Mouse (Mus musculus) MEL (cell line): ENCODE data around the gene Mbd3.

Experiments used
- CTCF ChIP-seq, 3 experiments: IDR thresholded peaks in 2 of 3; conservative IDR thresholded peaks in 1 of 3; 2 replicates each; pipeline ENCODE4 v1.5.1; 2011 to 2012; ENCODE audit warnings: low read length in 3 of 3, low read depth in 2 of 3, mild to moderate bottlenecking in 2 of 3, improper control_type of control experiment in 1 of 3, inconsistent platforms in 1 of 3, mixed read lengths in 1 of 3, moderate library complexity in 1 of 3; ENCODE audit not compliant: control insufficient read depth in 1 of 3, insufficient read depth in 1 of 3, poor library complexity in 1 of 3, severe bottlenecking in 1 of 3
- E2F4 ChIP-seq: IDR thresholded peaks from 2 replicates; pipeline ENCODE4 v1.6.1; 2011; ENCODE audit warnings: low read depth, low read length, improper control_type of control experiment, borderline replicate concordance
- ZNF384 ChIP-seq: IDR thresholded peaks from 2 replicates; pipeline ENCODE4 v1.6.1; 2012; ENCODE audit warnings: low read depth, mild to moderate bottlenecking, inconsistent platforms, low read length, improper control_type of control experiment

- TF ChIP-seq CTCF (IDR thresholded peaks at IDR 0.05 in 2 of 3, conservative IDR thresholded peaks at IDR 0.05 in 1 of 3; ENCODE audit: control insufficient read depth in 1 of 3, insufficient read depth in 1 of 3, low read depth in 2 of 3, low read length in 3 of 3, poor library complexity in 1 of 3, severe bottlenecking in 1 of 3) (no peak), E2F4 (no peak), ZNF384 (no peak)
Measured at GRCm38 (mm10) chr10:80357336-80357735, 42.0 kb downstream of the Mbd3 start.
